Mouse (Mus musculus): ENCODE data around the gene Slc8a3.
"Not testable (repeated sequence)": the region's sequence is repeated elsewhere in the genome, so short reads cannot be mapped to it uniquely, and the experiment has no call there.

Slc8a3 gene

DNA sequence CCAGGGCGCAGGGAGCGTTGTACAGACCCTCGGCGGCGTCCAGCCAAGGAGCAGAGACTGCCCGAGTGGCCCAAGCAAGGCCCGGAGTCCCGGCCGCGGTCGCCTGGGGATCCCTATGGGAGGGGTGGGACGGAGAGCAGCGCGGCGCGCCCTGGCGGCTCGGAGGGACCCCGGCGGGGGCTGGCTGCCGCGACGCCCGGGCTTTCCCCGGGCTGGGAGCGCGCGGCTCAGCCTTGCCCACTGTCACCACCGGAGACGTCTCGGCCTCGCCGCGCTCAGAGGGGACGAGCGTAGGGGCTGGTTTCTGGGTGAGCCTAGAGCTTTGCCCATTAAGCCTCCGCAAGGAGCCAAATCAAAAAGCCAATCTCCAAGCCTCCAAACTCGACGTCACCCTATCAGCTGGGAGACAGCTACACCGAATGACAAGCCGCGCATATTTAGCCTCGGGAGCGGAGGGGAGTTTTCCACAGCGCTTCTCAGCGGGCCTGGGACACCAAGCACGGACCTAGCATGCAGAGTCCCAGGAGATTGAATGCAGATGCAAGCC lies at the start of gene Slc8a3:
Gene Slc8a3, minus strand, starts transcription at position 306 of the 547 bp plus-strand sequence.
- no peak for DNase-seq (ENCODE audit: low read depth, low spot score)

DNA sequence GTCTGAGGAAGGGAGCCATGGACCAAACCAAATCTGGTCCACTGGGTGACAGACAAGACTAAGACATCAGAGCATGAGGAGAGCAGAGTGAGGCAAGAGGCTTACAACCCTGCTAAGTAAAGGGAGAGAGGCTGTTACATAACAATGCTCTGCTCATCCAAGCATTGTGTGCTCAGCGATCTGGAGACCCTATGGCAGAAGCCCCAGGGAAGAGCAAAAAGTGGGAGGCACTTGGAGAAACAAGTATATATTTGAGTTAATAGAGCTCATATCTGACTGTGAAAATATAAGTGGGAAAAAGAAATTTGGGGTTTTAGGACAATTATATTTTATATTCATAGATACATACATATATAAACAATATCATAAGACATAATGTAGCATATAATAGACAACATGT lies 46.4 kb upstream of the Slc8a3 start, which contains the start of gene Gm4787:
Gene Gm4787, minus strand, starts transcription at position 101 of the 400 bp plus-strand sequence.
- DNase-seq (ENCODE audit: low read depth, low spot score) = not testable (repeated sequence)

DNA sequence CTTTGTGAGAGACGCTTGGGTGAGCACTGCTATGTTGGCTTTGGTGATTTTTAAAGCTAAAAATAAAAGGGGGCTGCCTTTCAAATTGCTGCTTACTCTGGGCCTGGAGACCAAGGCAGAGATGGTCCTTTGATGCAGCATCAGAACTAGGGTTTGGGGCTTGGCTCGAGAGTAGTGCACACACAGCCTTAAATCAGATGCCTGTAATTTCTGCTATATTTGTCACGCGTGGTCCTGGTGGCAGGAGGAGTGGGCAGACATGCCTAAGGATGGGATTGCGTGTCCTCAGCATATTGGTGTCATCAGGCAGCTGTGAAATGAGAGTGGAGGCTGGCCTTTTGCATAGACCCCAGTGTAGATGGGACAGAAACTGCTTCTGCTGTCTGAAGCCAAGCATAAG lies 861 bp upstream of the Slc8a3 start:
- no peak for DNase-seq (ENCODE audit: low read depth, low spot score)

GRCm38 (mm10) chr12:81331937-81332874 lies 774 bp downstream of the Slc8a3 start:
- no peak for DNase-seq (ENCODE audit: low read depth, low spot score)

DNA sequence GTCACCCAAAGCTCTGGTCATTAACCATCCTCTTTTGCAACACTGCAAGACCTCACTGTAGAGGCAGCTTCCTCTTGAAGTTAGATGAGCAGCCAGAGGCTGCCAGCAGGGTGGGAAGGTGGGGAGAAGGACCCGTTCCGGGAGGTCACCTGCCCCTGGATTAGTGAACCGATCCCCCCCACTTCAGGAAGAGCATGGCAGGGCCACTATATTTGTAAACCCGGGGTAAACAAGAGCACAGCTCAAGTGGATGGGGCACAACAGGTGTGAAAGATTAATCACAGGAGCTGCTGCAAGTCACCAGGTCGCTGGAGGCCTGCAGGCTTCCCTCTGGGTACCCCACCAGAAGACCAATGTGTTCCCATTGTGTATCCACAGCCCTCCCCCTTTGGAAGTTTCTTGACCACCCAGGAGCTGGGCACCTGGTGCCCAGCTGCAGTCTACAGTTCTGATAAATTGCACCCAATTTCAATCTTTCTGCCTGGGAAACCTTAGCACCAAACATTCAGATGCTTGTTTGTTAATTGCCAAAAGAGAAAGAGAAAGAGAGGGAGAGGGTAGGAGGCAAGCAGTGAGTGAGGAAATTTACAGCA lies 1.8 kb downstream of the Slc8a3 start:
- DNase-seq (ENCODE audit: low read depth, low spot score) = no peak

GRCm38 (mm10) chr12:81324991-81325390 lies 8.0 kb downstream of the Slc8a3 start:
- no peak for DNase-seq (ENCODE audit: low read depth, low spot score)

GRCm38 (mm10) chr12:81324116-81324515 lies 8.9 kb downstream of the Slc8a3 start:
- no peak for DNase-seq (ENCODE audit: low read depth, low spot score)

DNA sequence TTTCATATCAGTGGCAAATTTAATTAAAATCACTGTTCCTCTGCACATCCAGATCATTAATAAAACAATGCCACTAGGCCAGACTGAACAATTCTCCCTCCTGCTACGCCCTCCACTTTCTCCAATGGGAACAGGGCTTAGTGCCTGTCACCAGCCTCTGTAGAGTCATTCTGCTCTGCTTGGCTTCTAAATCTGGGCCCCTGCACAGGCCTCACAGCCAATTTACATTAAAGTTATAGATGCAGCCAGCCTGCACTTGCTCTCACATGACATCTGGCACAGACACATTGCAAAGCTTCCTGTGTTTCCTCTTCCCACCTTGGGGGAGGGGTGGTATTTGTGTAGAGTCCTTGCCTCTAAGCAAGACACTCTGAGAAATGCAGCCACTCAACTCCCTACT lies 12.0 kb downstream of the Slc8a3 start:
- no peak for DNase-seq (ENCODE audit: low read depth, low spot score)

- DNase-seq (ENCODE audit: low read depth, low spot score) = no peak
Observed at GRCm38 (mm10) chr12:81317811-81318210, 15.2 kb downstream of the Slc8a3 start.

DNA sequence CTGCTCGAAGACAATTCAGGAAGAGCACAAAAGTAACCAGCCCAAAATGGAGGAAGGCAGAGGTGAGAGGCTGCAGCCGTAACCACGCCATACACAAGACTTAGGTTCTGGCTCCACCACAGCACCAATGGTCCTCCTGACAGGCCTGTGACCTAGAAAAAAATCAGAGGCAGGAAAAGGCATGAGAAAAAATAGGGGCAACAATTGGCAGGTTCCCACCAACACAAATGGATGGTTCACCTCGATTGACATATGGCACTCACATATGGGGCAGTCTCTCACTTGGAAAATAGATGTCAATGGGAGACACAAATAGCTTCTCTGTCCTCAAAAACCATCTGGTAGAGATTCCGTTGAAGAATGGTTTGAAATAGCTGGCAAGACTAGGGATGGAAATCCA lies 17.0 kb downstream of the Slc8a3 start:
- no peak for DNase-seq (ENCODE audit: low read depth, low spot score)

DNA sequence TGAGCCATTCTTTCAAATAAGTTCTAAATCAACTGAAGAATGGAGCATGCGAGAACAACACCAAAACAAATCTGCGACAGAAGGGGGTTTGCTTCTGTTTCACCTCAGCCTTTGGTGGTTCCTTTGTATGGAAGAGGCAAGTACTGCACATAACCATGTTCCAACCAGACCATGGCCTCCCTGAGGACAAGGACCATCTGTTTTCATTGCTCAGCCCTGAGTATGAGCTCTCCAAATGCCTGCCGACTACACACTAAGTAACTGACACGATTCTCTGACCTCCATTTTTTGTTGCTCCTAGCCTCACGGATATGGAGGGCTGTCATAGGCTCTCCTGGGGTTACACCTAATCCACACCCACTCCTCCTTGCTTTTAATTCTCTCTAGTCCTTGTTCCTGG lies 29.4 kb downstream of the Slc8a3 start:
- no peak for DNase-seq (ENCODE audit: low read depth, low spot score)

- DNase-seq (ENCODE audit: low read depth, low spot score) = no peak
Observed at GRCm38 (mm10) chr12:81294613-81295012, 38.4 kb downstream of the Slc8a3 start.

GRCm38 (mm10) chr12:81278031-81278430 lies 54.9 kb downstream of the Slc8a3 start:
- no peak for DNase-seq (ENCODE audit: low read depth, low spot score)

DNA sequence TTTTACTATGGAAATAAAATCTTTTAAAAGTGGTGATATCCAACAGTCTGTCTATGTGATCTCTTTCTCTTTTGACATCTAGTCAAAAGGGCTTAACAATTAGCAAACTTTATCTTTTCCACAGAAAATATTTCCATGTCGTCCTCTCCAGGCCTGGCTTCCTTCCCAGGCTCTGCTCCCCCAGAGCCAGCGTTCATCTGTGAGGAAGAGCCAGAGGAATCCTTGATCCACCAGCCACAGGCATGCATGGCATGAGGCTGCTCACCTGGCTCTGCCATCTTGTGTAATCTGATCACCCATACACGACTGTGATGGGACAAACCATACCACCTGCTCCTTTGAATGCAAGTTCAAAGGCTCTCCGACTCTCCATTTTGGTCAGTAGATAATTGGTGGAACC lies 58.4 kb downstream of the Slc8a3 start:
- no peak for DNase-seq (ENCODE audit: low read depth, low spot score)

- no peak for DNase-seq (ENCODE audit: low read depth, low spot score)
Observed at GRCm38 (mm10) chr12:81273333-81273732, 59.6 kb downstream of the Slc8a3 start.

DNA sequence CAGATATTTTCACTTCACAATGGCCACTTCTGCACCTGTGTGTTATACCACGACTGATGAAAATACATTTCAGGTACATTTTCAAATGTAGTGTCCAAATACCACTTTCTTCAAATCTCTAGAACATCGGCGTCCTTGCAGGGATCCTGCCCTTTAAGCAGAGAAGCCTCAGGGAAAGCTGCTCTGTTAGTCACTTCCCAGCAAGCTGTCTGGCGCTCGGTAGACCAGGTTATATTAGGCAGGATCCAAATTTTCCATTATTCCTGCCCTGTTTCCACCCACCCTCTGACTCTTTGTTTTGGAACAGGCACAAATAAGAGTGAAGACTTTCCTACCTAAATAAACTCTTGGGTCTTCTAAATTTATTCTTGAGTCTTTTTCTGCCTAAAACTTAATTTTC lies 63.7 kb downstream of the Slc8a3 start:
- no peak for DNase-seq (ENCODE audit: low read depth, low spot score)

GRCm38 (mm10) chr12:81262821-81263220 lies 70.2 kb downstream of the Slc8a3 start:
- no peak for DNase-seq (ENCODE audit: low read depth, low spot score)

DNA sequence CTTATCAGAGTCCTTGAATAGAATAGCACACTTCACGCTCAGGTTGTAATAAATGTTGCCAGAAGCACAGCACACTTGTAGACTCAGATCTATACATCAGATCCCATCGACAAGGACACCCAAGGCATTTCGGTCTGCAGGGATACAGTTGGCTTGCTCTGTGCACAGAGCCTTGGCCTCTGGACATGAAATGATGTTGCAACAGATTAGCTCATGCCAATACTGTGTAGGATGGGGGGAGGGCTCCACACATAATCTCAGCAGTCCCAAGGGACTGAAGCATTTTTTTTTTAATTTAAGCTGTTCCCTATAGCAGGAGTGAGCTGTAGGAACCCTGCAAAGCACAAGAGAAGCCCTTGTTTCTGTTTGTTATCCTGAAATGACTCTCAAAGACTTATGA lies 74.8 kb downstream of the Slc8a3 start:
- DNase-seq (ENCODE audit: low read depth, low spot score) = no peak

GRCm38 (mm10) chr12:81245411-81245810 lies 87.6 kb downstream of the Slc8a3 start:
- DNase-seq (ENCODE audit: low read depth, low spot score) = no peak

GRCm38 (mm10) chr12:81244954-81245353 lies 88.0 kb downstream of the Slc8a3 start:
- DNase-seq (ENCODE audit: low read depth, low spot score) = no peak

DNA sequence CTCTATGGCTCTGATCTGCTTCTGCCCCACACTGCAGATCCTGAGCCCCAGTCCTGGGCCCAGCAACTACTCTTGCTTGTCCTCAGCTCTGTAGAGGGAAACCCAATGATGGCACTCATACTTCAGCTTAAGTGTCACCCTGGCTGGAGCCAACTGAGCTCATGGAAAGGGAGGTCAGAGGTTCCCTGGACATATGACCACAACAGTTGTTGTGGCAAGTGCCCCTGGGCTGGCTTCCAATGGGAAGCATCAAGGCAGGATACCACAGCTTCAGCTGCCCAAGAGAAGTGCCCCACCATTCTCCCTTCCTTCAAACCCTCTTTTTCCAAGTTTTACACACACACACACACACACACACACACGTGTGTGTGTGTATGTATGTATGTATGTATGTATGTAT lies 88.5 kb downstream of the Slc8a3 start:
- no peak for DNase-seq (ENCODE audit: low read depth, low spot score)

DNA sequence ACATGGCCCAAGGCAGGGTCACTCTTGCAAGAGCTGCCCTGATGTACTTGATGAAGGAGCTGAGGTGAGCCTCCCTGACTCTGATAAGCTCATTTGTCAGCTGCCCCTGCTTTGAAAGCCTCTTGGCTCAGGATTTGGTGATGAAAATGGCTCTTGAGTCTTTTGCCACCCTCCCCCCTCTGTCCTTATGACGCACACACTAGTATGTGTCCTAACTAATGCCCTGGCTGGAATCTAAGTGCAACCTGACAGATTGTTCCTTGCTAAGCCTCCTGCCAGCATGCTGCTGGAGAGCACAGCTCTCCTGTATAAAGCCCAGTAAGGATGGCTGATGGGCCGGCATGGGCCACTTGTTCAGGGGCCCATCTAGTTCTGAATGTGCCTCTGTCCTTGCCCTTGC lies 91.3 kb downstream of the Slc8a3 start:
- no peak for DNase-seq (ENCODE audit: low read depth, low spot score)

DNA sequence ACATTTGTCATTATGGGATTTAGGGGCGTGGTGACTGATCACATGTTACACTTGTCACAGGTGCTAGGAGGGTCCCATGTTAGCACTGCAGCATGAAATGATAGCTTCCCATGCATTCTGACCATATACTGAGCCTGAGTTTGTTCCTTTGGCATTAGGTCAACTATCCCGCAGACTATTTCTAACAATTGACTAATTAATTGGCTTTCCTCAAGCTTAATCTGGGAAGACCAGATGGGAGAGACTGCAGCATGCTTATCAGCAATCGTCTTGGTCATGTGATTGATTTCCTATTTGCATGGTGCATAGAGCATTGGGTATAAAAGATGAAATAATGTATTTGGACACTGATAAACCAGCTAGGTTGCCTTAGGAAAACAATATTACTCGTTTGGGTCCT lies 91.9 kb downstream of the Slc8a3 start:
- no peak for DNase-seq (ENCODE audit: low read depth, low spot score)

Data from CD4-positive, CD25-positive, alpha-beta regulatory T cell, adult 2 months (primary cell).